Mouse (Mus musculus): Measurements from ENCODE around the gene Arl15.
A peak's percentile ranks its signal among the peaks of the same experiment; 100 is the strongest.

The Arl15 gene

DNA sequence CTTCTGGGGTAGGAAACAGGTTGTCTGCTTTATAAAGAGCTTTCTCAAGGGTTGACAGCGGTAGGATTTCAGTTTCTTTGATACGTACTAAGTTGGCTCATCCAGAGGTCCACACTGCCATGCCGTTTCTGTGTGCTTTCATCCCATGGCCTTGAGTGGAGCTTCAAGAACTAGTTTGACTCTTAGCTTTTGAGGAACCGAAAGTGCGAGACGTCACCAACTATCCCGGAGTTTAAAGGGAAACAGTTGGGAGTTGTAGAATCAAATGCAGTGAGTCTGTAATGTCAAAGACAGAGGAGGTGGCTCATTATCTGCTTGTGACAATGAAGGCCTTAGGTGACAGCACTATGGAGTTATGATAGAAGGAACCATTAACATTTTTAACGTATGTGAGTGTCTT, 49.6 kb downstream of the Arl15 start:
- no peak for DNase-seq (ENCODE audit: extremely low spot score, low read depth, low spot score)

DNA sequence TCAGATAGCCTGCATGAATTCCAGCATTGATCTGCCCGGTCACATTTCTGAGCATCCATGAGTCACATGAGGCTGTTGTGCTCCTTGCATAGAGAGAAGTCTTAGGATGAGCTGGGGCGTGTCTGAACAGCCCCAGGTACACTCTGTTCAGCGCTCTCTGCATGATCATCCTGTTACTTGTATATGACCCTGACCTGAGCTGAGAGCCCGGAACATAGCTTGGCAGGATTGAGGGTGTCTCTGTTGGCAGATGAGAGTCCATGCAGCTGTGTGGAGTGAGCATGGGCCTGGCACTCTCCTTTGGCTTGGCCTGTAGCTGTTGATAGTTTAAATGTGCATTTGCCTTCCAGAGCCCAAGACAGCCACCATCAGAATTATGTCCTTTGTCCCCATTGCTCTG, 50.4 kb downstream of the Arl15 start:
- DNase-seq (ENCODE audit: extremely low spot score, low read depth, low spot score) = no peak

DNA sequence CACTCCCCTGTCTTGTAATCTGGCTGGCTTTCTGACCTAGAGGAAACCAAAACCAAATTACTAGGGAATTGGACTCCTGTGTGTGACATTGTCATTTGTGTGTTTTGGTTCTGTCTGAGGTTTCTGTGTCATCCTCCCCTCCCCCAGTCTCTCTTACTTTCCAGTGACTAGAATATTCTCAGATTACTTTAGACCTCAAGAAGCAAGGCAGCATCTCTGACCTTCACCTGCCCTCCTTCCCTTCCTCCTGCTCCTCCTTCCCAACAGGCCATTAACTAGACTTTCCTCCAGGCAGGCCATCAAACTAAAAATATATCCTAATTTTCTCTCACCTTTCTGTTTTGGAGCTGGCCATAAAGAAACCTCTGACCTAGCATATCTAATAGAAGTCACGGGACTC, 50.9 kb downstream of the Arl15 start:
- no peak for DNase-seq (ENCODE audit: extremely low spot score, low read depth, low spot score)

DNA sequence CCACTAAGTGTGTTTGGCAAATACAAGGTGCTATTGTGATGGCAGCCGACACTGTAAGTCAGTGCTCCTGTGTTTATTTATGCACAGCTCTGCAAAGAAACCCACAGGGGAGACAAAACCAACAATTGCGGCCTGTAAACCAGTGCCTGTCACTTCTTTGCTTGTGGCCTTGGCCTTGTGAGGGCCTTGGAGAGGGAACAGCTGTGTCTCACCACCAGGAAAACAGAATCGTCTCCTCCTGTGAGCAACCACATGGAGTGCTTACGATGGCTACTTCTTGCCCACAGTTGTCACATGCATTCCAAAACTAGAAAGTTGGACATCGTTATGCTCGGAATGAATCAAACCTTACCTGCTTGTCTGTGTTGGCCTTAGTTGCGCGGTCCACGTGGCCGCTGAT, 52.1 kb downstream of the Arl15 start:
- no peak for DNase-seq (ENCODE audit: extremely low spot score, low read depth, low spot score)

DNA sequence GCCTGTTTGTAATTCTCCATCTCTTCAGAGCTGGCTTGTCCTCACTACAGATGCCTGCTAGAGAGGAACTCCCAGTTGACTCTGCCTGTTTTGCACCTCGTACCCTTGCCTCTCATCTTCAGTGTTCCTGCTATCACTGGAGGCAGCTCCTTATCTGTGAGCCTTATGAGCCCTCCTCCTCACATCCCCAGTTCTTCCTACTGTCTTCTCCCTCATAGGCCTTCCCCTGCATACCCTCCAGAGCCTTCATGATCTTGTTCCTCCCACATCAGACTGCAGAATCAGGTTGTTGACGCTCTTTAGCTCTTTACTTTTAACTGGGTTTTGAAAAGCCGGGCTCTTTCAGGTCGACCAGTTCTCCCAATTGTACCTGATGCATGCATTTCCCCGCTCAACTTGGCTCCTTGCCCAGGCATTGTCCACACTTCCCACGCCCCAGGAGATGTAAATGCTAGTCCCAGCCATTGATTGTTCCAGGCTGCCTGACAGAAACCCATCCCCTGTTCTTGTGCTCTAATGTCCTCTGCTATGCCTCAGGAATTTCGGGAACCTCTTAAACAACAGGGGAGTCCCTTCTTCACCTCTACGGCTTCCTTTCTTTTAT, 56.2 kb downstream of the Arl15 start:
- DNase-seq (ENCODE audit: extremely low spot score, low read depth, low spot score) = no peak

DNA sequence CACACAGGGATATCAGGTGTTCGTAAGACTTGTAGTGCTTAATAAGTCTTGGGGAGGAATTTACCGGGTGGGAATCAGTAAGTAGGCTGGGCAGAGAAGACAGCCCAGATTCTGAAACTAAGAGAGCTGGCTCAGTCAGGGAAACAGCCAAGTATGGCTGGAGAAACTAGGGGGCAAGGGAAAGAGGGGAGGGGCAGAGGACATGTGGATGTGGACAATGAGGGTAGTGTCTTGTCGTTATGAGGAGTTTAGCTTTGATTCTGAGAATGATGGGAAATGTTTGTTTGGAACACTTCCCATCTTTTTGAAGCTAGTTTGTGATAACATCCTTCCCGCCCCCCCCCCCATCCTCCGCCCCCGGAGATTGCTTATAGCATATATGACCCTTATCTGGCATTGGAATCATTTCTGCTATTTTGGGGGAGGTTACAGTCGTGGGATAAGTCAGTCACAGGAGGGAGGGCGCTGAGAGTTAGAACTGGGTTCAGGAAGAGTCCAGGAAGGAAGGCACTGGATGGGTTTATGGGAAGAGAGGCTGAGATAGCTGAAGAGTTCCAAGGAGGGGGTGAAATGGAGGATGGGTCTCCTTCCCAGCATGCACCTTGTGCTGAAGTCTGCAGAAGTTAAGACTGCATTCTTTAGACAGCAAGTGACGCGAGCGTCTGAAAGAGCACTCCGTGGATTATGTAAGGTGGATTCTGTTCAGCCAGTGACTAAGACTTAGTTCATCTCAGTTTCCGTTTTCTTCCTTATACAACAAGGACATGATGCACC, 57.5 kb downstream of the Arl15 start:
- DNase-seq (ENCODE audit: extremely low spot score, low read depth, low spot score) = no peak

DNA sequence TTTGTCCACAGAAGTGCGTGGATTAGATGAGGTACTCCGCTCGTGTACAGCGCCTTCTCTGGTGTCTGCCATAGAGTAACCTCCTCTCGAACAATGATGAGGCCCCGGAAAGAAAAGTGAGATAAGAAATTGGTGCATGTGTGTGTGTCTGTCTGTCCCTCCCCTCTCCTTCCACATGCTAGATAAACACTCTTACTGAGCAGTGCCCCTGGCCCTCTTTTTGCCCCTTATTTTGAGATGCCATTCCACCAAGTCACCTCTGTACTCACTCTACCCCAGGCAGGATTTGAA, 58.0 kb downstream of the Arl15 start:
- DNase-seq (ENCODE audit: extremely low spot score, low read depth, low spot score) = no peak

DNA sequence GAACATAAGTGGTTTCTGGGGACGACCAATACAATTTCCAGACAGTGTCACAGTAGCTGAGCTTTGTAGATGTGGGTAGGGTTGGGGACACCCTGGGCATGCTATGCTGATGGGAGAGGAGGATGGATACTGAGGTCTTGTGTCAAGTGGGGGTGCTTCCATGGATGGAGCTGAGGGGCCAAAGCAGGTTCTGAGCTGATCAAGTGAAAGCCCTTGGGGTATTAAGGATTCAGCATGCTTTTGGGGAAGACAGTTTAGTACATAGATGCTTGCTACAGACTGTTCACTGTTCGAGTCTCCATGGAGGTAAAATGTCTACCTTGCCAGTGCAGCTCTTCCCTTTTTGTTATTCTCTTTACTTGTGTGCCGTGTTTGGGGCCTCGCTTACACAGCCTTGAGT, 59.8 kb downstream of the Arl15 start:
- no peak for DNase-seq (ENCODE audit: extremely low spot score, low read depth, low spot score)

DNA sequence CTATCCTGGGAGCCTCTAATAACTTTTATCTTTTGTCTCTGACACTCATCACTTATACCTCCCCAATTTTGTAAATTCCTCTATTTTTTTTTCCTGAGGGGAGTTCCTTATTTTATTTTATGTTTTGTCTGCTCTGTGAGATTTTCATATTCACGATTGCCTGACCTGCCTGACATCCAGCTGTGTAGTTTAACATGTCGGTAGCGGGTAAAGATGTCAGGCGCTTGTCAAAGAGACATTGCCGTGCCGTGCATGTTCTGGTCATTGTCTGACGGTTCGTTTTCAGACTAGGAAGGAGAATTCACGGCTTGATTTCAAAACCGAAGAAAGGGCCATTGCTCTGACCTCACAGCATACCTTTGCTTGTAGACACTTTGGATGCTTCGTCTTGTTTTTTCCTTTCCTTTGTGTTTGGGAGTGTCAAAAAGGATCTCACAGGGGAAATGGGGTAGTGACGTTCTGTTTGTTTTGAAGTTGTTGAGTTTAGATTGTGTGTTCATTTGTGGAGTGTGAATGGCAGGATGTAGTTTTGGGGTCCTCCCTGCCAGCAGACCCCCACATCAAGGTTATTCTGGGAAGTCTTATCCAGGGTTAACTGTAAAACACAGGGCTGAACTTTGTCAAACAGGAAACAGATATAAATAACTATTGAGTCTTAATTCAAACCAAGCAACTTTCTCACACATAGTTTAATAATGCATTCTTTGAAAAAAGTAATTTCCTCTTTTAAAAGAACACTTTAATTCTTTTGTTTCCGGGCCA, 60.4 kb downstream of the Arl15 start:
- no peak for DNase-seq (ENCODE audit: extremely low spot score, low read depth, low spot score)

DNA sequence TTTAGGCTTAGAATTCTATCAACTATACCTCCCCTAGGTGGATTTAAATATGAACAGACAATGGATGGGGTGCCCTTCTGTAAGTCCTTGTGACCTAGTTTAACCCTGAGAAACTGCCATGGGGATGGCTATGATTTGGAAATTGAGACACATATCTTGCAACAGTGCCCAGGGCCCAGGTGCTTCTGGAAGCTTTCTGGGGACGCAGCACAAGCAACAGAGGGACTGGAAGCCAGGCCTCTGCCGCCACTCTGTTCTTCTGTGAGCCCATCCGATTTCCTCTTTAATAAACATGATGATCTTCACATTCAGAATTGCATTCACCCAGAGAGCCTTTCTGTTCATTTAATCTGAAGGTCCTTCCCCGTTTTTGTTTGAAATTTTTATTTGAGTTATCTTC, 62.6 kb downstream of the Arl15 start:
- DNase-seq (ENCODE audit: extremely low spot score, low read depth, low spot score) = no peak

DNA sequence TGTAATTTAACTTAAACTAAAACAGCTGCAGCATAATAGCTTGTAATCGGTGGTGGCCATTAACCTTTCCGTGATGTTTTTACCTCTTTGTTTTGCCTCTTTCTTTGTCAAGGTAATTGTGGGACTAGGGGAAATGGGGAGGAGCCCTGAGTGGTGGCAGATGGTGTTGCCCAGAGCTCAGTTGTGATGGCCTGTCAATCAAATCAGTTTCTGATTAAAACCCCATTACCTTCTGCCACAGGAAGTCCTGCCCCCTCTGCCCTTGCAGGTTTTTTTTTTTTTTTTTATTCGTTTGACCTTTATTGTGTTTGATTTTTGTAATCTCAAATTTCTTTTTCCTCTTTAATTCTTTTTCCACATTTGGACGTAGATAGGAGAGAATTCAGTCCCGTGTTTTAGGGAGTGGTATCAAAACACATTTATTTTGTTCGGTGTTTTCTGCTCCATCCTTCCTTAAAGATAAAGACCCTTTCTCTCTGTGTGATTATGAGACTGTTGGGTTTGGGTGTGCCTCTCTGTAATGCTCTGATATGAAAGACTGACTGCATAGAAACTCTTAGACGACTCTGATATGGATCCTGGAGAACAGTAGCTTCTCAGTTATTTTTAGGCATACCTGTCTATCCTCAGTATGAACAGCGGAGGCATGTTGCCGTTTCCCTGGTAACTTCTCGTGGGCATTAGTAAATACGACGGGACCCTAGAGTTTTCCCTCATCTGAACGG, 64.5 kb downstream of the Arl15 start:
- DNase-seq (ENCODE audit: extremely low spot score, low read depth, low spot score) = no peak

DNA sequence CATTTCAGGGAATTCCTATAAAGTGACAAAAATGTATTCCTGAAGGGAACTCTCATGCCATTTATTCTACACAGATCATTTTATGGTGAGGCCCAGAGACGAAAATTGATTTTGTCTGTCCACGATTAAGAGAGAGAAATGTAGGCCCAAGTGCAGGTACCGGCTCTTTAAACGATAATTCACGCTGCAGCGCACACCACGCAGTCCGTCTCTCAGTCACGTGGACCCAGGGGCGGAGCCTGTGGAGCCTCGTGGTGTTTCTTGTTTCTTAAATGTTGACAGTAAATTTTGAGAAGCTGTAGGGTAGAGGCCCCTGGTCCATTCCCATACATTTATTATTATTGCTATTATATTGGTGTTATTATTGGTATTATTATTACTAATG, 65.1 kb downstream of the Arl15 start:
- DNase-seq (ENCODE audit: extremely low spot score, low read depth, low spot score) = no peak

DNA sequence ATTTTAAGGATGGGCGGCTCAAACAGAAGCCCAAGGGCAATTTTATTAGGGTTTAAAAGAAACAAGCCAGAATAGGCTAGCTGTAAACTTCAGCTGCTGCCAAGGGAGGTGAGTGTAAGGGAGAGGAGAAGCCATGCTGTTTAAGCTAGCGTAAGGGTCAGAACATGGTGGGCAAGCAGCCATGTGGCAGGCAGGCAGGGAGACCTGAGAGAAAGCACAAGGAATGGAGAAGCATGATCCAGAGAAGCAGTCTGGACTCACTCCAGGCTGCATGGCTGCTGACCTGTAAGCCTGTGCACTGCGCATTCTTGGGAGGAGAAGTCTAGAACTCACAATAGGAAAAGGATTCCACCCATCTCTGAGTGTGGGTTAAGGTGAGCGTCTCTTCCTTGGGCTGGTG, 66.5 kb downstream of the Arl15 start:
- no peak for DNase-seq (ENCODE audit: extremely low spot score, low read depth, low spot score)

DNA sequence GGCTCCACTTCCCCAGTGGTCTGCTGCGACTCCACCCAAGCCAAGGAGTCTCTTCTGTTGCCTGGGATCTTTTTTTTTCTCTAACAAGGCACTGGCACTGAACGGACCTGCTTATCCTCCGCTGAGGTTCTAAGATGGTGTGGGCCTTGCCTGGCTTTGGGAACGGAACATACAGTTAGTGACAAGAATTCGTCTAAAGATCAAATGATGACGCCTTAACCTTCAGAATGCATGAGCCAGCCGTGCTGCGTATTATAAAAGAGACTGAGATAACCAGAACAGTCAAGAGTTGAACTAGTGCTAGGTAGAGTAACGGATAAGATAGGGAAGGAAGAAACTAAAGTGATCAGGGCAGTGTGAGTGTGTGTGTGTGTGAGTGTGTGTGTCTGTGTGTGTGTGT, 66.9 kb downstream of the Arl15 start:
- no peak for DNase-seq (ENCODE audit: extremely low spot score, low read depth, low spot score)

DNA sequence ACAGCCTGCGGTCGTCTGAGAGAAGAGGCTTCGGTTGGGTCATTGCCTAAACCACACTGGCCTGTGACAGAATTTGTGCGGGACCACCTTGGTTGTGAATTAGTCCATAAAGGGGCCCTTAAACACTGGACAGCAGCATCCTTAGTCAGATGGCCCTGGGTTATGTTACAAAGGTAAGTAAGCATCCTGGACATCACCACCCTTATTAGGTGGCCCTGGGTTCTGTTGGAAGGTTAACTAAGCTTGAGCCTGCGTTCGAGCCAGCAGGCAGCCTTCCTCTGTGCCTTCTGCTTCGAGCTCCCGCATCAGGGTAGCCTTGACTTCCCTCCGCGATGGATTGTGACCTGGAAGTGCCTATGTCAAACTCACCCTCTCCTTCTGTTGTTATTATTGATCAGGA, 68.6 kb downstream of the Arl15 start:
- DNase-seq (ENCODE audit: extremely low spot score, low read depth, low spot score) = no peak

DNA sequence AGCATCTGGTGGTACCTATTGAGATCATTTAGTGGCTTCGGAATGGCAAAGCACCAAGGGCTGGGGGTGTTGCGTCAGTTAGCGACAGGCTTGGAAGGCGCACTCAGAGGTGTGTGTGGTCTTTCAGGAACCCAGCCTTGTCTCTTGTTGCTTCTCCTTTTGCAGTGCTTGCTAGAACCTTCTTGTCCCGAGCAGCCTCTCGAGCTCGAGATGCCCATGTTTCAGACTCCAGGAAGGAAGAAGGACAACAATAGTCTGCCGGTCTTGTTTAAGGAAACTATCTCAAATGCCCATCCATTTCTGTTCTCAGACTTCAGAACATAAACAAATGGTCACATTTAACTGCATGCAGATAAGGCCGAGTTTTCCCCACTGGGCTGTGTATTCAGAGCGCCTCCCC, 69.4 kb downstream of the Arl15 start:
- no peak for DNase-seq (ENCODE audit: extremely low spot score, low read depth, low spot score)

DNA sequence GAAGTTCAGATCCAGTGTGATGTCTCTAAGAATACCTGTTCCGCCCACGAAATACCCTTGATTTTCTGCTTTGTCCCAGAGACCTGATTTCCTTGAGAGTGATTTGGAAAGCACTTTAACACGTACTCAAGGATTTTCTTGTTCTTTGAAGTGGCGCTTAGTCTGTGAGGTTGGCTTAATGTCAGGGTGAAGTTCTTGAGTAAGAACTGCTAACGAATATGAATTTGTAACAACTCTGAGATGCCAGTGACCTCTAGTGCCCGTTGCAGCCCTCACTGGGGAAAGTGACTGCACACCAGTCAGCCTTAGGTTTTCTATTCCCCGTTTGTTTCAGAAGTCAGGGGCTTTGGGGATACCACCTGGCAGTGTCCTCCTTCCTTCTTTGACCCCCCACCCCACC, 70.0 kb downstream of the Arl15 start:
- no peak for DNase-seq (ENCODE audit: extremely low spot score, low read depth, low spot score)

DNA sequence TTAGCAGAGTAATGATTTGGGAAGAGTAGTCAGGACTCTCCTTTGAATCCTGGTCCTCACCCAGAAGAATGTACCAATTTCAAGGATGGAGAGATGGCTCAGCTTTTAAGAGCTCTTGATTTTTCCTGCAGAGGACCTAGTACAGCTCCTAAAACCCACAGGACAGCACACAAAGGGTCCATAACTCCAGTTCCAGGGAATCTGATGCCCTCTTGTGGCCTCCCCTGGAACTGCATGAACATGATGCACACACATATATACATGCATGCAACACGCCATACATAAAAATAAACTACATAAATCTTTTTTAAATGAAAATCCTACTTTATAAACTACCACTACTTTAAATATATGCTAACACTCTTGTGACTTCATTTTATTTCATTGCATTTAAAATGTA, 70.6 kb downstream of the Arl15 start:
- DNase-seq (ENCODE audit: extremely low spot score, low read depth, low spot score) = peak; percentile 79

DNA sequence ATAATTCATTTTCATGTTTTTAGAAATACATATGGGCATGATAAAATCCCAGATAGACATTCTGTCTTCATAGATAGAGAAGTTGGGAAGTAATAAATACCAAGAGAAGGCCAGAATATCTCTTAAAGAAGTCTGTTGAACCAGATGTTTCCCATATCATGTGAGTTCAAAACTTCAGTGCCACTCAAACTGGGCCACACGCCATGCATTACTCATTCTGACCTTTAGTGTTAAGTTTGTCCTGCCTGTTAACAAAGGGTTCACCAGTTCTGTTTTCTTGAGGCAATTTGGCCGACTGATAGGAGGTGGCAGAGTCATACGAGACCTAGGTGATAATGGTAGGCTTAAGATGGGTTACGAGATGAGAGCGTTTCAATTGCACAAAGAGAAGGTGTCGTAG, 71.1 kb downstream of the Arl15 start:
- no peak for DNase-seq (ENCODE audit: extremely low spot score, low read depth, low spot score)

DNA sequence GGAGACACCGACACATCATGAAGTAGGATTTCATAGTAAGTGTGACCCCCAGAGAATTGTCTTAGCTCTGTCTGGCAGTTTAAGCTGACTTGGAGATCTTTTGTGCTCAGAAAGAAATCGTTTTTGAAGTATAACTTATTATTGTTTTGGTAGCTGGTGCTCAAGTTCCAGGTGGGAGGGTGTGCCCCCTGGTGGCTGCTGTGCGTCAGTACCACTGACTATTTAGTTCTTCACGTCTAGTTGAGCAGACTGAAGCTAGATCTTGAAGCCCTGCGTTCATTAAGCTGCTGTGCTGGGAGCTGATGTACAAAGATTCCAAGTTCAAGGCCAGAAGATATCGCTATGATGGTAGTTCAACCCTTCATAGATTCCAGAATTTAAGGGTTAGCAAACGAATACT, 71.5 kb downstream of the Arl15 start:
- peak; percentile 39 for DNase-seq (ENCODE audit: extremely low spot score, low read depth, low spot score)

DNA sequence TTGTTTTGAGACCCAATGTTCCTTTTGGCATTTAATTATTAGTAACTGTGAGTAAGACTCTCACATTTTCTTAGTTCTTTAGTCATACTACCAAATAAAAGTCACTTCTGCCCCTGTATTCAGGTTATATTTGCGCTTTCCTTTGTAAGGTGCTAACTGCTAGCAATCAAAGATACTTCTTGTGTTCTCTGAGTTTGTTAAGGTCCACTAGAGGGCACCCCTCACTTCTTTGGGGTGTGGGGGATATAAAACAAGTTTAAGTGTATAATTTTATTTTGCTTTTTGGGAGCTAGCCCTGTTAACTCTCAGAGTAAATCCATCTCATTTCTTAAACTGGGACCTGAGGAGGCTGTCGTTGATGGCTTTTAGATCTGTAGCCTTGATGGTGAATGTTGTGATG, 73.4 kb downstream of the Arl15 start:
- no peak for DNase-seq (ENCODE audit: extremely low spot score, low read depth, low spot score)
